Mouse (Mus musculus) embryo, embryonic 10 days (tissue): ENCODE data around the gene Clstn3.
A peak's percentile ranks its signal among the peaks of the same experiment; 100 is the strongest.
"Not testable (repeated sequence)": the region's sequence is repeated elsewhere in the genome, so short reads cannot be mapped to it uniquely, and the experiment has no call there.

Source experiments
- DNase-seq: peaks from one replicate; pipeline ENCODE4 v3.0.0-alpha.2; 2015; ENCODE audit warnings: low spot score

Clstn3 gene

GRCm38 (mm10) chr6:124479573-124479930 is 15.0 kb upstream of the Clstn3 start:
- DNase-seq, result no peak

- no peak for DNase-seq
Observed at GRCm38 (mm10) chr6:124478874-124479572, 14.4 kb upstream of the Clstn3 start.

- DNase-seq, result no peak
Observed at GRCm38 (mm10) chr6:124477922-124478651, 13.5 kb upstream of the Clstn3 start.

GRCm38 (mm10) chr6:124477221-124477655 is 12.6 kb upstream of the Clstn3 start:
- no peak for DNase-seq

- no peak for DNase-seq
Observed at GRCm38 (mm10) chr6:124476796-124477195, 12.2 kb upstream of the Clstn3 start.

GRCm38 (mm10) chr6:124476216-124476615 is 11.6 kb upstream of the Clstn3 start:
- DNase-seq, result no peak

GRCm38 (mm10) chr6:124475335-124476075 is 10.9 kb upstream of the Clstn3 start:
- DNase-seq, result not testable (repeated sequence)

GRCm38 (mm10) chr6:124474621-124475020 is 10.0 kb upstream of the Clstn3 start:
- no peak for DNase-seq

GRCm38 (mm10) chr6:124472801-124473200 is 8.2 kb upstream of the Clstn3 start:
- DNase-seq, result peak; percentile 16

- DNase-seq, result not testable (repeated sequence)
Observed at GRCm38 (mm10) chr6:124471783-124472638, 7.4 kb upstream of the Clstn3 start.

GRCm38 (mm10) chr6:124471121-124471520 is 6.5 kb upstream of the Clstn3 start:
- DNase-seq, result no peak

- no peak for DNase-seq
Observed at GRCm38 (mm10) chr6:124465729-124466128, 1.1 kb upstream of the Clstn3 start.

GRCm38 (mm10) chr6:124465299-124465698 is 705 bp upstream of the Clstn3 start:
- no peak for DNase-seq

- DNase-seq, result no peak
Observed at GRCm38 (mm10) chr6:124463881-124464291, 708 bp downstream of the Clstn3 start.

- no peak for DNase-seq
Observed at GRCm38 (mm10) chr6:124459388-124459787, 5.2 kb downstream of the Clstn3 start.

GRCm38 (mm10) chr6:124458505-124458904 is 6.1 kb downstream of the Clstn3 start:
- no peak for DNase-seq

GRCm38 (mm10) chr6:124457827-124458226 is 6.8 kb downstream of the Clstn3 start:
- no peak for DNase-seq

- no peak for DNase-seq
Observed at GRCm38 (mm10) chr6:124456243-124456642, 8.4 kb downstream of the Clstn3 start.

GRCm38 (mm10) chr6:124453756-124454155 is 10.8 kb downstream of the Clstn3 start:
- no peak for DNase-seq

GRCm38 (mm10) chr6:124451995-124452394 is 12.6 kb downstream of the Clstn3 start:
- no peak for DNase-seq

GRCm38 (mm10) chr6:124449668-124450383 is 14.8 kb downstream of the Clstn3 start:
- DNase-seq, result no peak
